Mouse (Mus musculus) T-helper 1 cell (primary cell): ENCODE results near the gene Itpripl2.

Experiments used
- in situ Hi-C: fragments of 300-600 bp; cut with MboI, MseI; formaldehyde crosslinking; loops from one replicate; pipeline ENCODE4 v1.15.1; 2025; ENCODE audit warnings: high pct_unique_total_duplicates

Itpripl2 gene

DNA sequence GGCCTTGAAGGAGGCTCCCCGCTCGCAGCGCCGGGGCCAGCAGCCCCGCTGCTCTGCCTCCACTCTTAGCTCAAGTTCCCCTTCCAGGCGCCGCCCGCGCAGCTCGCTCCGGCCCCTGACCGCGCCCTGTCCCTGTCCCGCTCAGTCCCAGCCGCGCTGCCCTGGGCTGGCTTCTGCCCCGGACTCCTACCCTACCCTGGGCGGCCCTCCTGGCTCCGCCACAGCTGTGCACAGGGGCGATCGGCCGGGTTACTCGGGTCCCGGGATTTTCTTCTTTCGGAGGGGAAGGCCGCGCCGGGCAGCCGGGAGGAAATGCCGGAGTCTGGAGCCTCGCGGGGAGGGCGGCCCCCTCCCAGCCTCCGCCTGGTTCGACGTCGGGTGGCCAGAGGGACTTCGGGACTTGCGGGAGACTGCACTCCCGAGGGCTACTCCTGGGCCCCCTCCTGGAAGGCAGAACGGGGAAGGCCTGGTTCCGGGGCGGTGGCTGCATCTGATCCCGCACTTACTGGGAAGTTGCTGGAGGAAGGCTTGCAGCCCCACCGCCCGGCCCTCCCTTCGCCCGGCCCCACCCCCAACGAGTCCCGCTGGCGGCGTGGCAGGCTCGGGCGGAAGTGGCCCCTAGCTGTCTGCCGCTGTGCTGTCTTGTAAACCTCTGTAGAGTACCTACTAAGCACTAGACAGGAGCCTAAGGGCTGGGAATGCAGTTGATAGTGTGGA, at the start of gene Itpripl2:
Itpripl2 (minus strand) TSS at position 545 of the 717 bp plus-strand sequence.
- in situ Hi-C loops: no loop called here

DNA sequence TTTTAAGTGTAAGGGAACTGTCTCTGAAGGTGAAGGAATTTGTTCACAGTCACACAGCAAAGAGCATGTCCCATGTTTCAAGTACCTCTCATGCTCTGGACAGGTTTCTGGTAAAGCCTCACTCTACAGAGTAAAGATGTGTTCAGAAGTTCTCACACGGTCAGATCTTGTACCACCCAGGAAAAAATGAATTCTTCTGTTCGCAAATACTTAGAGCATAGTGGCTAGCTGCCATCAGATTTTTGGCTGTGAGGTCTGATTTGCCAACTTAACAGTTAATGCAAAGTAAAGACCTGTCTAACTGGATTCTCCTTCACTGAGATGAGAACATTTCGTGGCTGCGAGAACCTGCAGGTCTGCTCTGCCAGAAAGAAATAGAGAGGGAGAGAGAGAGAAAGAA, 43.3 kb upstream of the Itpripl2 start:
- in situ Hi-C loops: no loop called here

DNA sequence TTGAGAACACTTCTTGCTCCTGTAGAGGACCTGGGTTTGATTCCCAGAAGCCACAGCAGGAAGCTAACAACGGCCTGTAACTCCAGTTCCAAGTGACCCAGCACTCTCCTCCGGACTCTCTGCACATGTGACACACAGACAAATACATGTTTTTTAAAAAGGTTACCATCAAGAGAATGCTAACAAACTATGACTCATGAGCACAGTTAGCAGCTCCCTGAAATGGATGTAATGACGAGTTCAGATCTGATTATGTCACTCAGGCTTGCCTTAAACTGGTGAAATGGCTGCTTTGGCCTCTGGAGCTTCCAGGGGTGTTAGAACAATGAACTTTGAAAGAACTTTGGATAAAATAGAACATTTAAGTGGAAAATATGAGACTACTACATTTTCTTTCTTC, 42.6 kb upstream of the Itpripl2 start:
- in situ Hi-C loops: no loop called here

DNA sequence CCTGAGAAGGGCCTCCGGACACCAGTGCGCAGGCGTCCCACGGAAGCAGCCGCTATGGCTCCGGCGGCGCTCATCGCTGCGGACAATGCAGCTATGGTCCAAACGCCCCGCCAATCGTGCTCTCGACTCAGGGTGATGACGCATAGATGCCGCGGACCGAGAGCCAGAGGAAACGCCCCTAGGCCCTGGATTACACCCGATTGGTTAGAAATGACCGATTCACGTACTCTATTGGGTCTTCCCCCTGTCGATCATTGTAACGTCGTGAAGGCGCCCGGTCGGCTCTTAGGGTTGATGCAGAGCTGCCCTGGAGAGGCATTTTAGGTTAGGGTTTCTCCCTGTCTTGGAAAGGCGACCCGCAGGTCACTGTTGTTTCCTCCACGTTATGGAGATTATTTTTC, 41.4 kb upstream of the Itpripl2 start, which contains the start of gene Coq7:
Coq7 (minus strand) TSS at position 179 of the 401 bp plus-strand sequence.
- in situ Hi-C loops: no loop called here

DNA sequence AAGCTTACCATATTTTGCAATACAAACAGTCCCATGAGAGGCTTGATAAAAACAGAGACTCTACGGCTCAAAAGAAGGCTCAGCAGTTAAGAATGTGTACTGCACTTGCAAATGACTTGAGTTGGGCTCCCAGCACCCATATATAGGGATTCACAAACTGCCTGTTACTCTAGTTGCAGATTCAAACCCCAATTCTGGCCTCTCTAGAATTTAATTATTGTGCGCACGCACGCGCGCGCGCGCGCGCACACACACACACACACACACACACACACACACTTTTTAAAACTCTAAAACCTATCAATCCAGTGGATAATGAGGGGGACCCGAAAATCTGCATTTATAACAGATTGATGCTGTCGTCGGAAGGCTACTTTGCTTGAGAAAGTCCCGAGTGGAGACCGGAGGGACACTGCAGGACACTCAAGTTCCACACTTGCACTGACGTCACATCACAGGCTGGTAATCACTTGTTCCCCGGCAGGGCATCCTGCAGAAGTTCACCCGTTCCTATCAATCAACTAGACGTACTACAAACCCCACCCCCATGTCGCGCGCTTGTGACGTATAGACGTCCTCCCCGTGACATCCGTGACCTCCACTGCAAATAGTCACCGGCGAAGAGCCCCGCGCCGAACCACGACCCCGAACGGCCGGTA, 40.9 kb upstream of the Itpripl2 start:
- in situ Hi-C loops: no loop called here

DNA sequence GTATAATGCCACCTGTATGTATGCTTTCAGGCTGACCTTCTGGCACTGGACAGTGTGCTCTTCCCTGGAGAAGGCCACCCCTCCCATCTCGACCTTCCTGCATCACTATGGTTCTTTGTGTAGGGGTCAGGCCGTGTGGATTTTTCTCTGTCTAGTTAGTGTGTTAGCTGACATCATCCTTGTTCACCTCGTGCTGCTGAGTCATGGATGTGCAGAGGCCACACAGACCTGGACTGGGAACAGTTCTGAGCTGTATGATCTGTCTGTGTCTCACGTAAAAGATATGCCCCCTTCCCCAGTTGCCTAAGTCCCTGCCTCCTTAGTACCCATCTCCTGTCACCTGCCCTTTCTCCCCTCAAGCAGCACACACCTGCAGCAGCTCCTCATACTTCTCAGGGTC, 35.2 kb upstream of the Itpripl2 start:
- in situ Hi-C loops: no loop called here

DNA sequence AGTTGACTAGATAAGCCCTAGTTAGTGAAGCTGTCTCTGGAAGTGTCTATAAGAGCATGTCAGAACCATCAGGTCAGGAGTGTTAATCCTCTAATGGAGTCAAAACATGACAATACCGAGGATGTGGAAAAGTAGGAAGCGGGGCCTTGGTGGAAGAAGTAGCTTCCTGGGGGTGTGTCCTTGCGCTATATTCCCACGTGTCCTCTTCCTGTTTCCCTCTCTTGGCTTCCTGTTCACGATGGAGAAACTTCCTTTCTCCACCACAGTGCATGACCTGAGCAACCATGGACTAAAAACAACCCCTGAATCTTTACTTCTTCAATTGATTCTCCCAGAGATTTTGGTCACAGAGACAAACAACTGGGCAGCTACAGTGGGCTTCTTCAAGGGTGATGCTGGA, 30.3 kb upstream of the Itpripl2 start:
- in situ Hi-C loops: no loop called here

DNA sequence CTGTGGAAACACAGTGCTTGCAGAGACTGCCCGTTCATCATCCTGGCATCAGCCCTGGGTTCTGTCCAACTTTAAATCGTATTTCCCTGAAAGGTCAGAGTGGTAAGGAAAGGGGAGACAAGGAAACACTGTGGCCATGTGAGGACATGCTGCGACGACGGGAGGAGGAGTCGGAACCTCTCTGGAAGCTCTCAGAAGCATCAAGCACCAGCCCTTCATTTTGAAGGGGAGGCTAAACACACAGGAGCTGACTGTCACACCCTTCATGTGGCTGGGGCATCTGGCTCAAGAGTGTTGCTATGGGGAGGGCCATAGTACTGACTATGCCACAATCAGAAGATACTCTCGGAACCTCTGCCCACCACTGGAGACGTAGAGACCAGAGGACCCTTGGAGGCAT, 27.9 kb upstream of the Itpripl2 start:
- in situ Hi-C loops: no loop called here

DNA sequence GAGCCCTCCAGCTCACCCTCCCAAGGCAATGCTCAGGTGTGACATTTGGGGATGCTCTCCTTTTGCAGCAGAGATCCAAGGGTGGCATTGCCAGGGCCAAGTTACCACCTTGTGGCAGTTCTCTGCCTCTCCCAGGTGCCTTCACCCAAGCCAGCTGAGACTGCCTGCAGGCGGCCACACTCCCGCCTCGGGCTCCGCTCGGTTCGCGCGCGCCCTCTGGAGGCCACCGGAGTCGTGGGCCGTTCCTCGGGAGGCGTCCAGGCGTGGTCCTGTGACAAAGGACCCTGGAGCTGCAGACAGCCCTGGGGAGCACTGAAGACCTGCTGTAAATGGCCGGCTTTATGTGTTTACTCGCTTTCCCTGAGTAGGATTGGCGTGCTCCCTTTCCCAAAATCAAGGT, 26.9 kb upstream of the Itpripl2 start:
- in situ Hi-C loops: no loop called here

DNA sequence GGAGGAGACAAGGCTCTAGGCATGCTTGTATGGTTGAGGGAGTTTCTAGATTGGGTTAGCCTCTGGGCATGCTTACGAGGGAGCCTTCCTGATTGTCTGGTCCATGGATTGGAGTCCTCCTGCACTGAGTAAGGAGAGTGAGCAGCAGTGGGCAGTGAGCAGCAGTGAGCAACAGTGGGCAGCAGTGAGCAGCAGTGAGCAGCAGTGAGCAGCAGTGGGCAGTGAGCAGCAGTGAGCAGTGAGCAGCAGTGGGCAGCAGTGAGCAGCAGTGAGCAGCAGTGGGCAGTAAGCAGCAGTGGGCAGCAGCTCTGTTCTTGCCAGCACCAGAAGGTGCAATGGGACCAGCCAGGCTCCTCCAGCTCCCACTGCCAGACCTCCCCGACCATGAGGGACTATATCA, 26.0 kb upstream of the Itpripl2 start:
- in situ Hi-C loops: no loop called here

DNA sequence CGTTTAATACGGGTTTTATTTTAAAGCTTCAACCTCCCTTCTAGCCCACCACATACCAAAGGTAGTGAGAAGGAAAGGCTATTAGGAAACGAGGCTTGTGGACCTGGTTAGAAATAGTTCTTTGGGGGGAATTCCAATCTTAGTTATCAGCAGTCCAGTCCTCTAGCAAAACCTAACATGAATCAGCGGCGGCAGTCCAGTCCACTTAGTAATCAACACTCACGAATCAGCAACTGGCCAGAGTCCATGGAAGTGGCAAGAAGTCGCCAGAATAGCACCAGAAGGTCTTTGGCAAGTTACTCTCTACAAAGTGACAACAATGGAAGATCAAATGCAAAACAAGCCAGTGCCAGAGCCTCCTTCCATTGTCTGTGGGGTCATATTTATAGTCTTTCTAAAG, 16.8 kb upstream of the Itpripl2 start:
- in situ Hi-C loops: no loop called here

DNA sequence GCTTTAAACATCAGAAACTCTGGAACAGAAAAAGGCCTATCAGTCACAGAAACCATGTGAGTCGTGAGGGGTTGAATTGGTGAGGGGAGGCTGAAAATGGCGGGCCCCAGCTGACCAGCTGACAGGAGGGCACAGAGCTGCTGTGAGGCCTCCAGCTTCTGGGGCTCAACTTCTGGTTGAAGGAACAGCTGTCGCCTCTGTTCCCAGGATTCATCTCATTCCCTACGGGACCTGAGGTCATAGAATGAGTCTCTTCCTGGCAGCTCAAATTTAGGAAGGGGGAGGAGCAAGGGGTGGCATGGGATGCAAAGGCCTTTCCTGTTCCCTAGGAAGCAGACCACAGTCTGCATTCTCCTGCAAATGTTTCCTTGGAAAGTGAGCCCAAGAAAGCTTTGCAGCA, 12.1 kb upstream of the Itpripl2 start:
- in situ Hi-C loops: no loop called here

DNA sequence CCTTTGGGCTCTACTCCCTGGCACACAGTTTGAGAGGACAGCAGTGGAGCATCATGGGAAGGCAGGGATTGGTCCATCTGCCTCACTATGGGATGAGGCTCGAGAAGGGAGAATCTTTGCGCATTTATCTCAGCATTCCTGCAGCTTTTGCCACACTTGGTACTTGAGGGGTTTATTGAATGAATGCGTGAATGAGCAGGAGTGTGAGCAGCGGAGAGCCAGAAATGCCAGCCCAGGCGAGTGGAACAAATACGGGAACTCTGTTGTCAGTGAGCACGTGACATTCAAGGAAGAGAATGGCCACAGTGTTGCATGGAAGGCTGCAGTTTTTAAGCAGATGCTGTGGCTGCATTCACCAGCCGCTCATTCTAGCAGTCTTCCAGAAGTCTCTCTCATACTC, 10.6 kb upstream of the Itpripl2 start:
- in situ Hi-C loops: no loop called here

DNA sequence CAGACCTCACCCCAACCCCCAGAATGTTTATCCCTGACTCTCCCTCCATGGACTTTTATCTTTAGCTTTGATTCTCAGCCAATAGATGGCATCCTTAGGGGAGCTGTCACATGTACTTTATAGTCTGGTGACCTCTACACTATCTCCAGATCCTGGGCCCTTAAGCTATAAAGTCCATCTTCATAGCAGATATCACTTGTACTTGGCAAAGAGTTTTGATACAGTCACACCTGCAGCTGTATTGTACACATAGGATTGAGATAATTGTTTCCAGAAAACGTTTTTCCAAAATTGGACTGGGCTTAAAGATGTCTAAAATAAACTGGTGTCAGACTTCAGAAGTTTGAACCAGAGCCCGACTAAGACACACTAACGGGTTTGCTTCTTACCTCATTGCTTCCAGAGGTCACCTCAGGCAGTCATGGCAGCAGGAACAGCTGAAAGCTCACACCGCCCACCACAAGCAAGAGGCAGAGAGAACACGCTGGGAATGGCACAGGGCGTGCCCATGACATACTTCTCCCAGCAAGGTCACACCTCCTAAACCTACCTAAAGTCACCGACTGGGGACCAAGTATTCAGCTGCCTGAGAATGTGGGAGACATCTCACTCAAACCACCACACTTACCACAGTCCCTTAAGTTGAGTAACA, 8.1 kb upstream of the Itpripl2 start:
- in situ Hi-C loops: no loop called here

DNA sequence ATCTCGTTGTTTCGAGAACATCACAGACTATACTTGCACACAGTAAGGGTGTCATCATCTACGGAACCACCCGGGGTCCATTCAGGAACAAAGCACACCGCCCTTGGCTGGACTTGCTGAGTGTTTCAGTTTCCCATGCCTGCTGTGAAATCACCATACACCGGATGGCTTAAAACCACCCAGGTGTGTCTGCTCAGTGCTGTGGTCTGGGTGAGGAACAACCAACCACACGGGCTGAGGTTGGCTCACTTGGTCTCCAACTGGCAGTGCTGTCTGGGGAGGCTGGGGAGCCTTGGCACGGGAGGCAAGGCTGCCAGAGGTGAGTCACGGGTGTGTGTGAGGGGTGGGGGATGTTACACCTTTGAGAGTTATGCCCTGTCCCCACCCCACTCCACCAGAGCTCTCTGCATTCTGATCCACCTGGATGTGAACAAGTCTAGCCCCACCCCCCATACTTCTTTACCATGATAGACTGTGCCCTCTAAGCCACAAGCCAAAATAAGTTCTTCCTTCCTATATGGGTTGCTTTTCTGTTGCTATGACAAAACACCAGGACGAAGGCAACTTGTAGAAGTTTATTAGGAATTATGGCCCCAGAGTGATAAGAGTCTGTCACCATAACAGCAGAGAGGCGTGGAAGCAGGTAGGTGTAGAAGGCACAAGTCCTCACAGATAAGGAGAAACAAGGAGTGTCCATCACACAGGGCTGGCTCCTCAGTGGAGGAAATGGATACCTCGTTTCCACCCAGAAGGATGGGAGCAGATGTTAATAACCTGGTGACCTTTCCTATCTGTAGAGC, 7.4 kb upstream of the Itpripl2 start:
- in situ Hi-C loops: no loop called here

DNA sequence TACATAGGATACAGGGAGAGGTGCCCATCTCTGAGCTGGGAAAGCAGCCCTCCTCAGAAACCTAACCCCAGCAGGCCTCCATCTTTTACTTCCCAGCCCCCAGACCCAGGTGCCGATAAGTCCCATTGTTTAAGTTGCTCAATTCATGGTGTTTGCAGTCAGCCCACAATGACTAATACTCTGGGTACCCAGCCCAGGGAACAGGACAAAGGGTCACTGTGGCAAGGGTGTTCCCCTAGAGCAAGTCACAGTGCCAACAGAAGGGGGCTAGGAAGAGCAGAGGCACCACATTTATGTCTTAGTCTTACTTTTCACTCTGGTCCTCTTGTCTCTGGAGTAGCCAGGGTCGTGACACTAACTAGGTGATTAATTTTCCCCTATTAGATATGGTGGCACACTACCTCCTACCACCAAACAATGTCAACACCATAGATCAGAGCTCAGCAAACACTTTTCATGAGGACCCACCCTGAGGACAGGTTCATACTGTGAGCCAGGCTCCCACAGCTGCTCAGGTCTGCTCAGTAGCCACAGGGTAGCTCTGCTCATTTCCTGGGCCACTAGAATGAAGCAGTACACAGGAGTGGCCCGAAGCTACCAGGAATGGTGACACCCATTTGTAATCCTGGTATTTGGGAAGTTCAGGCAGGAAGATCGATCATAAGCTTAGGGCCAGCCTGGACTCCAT, 3.3 kb upstream of the Itpripl2 start:
- in situ Hi-C loops: no loop called here

DNA sequence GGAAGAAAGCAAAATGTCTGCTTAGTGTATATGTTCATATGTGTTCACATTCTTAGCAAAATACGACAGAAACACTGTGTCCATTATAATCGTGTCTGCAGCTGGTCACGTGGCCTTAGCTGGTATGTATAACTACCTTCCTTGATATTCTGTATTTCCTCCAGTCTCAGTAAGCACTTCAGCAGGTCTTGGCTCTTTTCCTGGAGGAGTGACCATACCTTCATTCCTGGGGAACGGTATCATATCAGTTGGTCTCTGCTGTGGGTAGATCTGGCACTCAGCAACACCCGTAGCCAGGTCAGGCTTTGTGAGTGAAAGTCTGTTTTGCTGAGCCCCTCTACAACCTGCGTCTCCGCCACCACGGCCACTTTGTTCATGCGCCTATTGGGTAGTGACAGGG, 2.1 kb upstream of the Itpripl2 start:
- in situ Hi-C loops: no loop called here

DNA sequence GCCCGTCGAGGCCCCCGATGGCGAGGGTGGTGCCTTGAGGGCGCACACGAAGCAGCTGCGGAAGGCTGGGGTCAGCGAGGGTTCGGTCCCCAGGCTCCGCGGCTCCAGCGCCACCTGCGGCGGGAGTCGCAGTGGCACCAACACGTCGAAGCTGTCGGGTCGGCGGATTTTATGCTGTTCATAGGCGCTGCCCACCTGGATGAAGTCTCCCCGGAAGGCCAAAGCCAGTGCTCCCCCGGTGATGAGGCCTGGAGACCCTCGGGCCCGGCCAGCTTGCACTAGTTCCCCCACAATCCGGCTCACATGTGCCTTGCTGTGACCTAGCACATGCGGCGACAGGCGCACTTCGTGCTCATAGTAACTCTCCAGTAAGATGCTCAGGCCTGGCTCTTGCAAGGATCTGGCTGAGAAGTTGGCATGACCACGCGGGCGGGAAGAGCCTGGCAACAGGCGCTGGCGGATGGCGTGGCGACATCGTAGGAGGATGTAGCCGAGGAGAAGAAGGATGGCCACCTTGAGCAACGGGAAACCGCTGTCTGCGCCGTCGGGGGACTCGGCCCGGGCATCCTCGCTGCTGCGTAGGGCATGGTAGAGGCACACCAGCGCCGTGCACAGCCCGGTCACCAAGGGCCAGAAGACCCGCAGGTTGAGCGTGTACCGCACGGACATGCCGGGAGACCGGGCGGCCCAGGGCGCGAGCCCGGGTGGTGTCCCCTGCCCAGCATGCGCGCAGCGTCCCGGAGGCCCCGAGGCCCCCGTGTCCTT, 927 bp downstream of the Itpripl2 start:
- in situ Hi-C loops: no loop called here

DNA sequence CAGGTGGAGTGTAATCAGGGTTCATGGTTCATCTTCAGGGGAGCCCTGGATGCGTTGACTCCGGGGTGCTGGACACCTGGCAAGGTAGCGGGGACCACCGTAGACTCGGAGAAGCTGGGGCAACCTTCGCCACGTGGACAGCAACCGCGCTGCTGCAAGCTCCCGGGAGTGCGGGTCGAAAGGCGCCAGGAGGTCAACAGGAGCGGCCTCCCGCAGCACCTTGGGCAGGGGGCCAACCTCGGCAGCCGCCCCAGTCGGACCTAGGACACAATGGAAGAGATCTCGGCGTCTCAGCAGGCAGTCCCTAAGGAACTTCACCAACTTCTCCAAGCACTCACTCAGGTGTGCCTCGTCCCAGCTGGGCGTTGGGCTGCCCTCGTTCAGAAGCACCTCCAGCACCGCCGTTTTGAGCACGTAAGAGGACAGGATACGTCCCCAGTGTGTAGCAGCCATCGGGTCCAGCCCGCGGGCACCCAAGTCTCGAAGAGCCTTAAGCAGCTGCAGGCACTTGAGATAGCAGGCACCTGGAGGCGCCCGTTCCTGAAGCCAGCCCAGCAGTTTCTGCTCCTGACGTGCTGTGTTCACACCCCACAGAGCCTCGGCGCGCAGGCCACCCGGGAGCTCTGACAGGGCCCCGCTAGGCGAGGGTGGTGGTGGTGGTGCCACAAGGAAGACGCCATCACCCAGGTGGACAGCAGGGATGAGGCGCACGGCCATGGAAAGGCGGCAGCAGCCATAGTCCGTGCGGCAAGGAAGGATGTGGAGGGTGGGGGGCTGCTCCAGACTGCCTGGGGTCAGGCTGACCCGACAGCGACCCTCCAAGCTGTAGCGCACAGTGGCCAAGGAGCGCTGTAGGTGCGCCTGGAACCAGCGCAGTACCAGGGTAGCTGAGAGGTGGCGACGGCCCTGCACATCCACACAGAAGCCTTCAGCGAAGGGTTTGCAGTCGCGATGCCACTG, 1.8 kb downstream of the Itpripl2 start:
- in situ Hi-C loops: no loop called here
